Mouse (Mus musculus) erythroblast, embryonic 14.5 days (primary cell): Measurements from ENCODE around the gene Itga9.

Experiments used
- GATA1 ChIP-seq: IDR thresholded peaks from 2 replicates; pipeline ENCODE4 v1.6.1; 2012; ENCODE audit warnings: low read length, inconsistent platforms, mixed read lengths
- TAL1 ChIP-seq: IDR thresholded peaks from 3 replicates; pipeline ENCODE4 v1.6.1; 2012; ENCODE audit warnings: low read length, inconsistent platforms, mixed read lengths

DNA sequence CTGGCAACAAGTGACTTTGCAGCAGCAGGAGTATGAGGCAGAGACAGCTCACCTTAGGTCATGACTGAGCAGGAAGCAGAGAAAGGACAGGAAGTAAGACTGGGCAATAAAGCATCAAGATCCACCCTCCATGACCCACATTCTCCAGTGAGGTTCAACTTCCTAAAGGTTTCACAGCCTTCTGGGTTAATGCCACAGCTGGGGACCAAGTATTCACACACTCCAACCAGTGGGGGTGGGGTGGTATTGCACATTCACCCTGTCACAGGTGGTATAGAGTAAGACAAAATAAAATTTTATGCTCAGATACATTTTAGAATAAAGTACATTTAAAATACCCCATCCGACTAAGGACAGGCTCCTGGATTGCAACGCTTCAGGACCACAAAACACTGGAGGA, 112.0 kb downstream of the Itga9 start:
- TF ChIP-seq GATA1 (no peak), TAL1 (no peak)
